Mouse (Mus musculus) forebrain, embryonic 16.5 days (tissue): ENCODE measurements at regions not wholly inside any gene's neighbourhood (a gene's known extent, or its start where the extent isn't known, plus 50 kb on each side); places are given as distances from the start of the nearest gene placed in this dataset.
A peak's percentile ranks its signal among the peaks of the same experiment; 100 is the strongest.

ENCODE experiments used
- ATAC-seq: fragments of 200-750 bp; cut with Nextera tagmentation; 2 replicates; pipeline ENCODE4 v1.8.0; 2017; ENCODE audit warnings: mild to moderate bottlenecking, moderate library complexity
- H3K27ac ChIP-seq: fragments of 300-500 bp; sonication (generic); 2 replicates; pipeline ENCODE4 v1.5.1; 2014; ENCODE audit warnings: low read length, control low read depth
- H3K27me3 ChIP-seq: fragments of 300-500 bp; sonication (generic); replicated peaks from 2 replicates; pipeline ENCODE4 v1.6.1; 2014; ENCODE audit warnings: low read length; ENCODE audit not compliant: control insufficient read depth, insufficient read depth
- H3K36me3 ChIP-seq: fragments of 300-500 bp; sonication (generic); 2 replicates; pipeline ENCODE4 v1.6.1; 2014; ENCODE audit not compliant: control insufficient read depth, insufficient read depth
- H3K4me1 ChIP-seq: fragments of 300-500 bp; sonication (generic); replicated peaks from 2 replicates; pipeline ENCODE4 v1.6.1; 2014; ENCODE audit warnings: low read length; ENCODE audit not compliant: control insufficient read depth, insufficient read depth
- H3K4me2 ChIP-seq: fragments of 300-500 bp; sonication (generic); 2 replicates; pipeline ENCODE4 v1.6.1; 2014; ENCODE audit warnings: mild to moderate bottlenecking, low read length, control low read depth
- H3K4me3 ChIP-seq: fragments of 300-500 bp; sonication (generic); replicated peaks from 2 replicates; pipeline ENCODE4 v1.5.1; 2014; ENCODE audit warnings: mild to moderate bottlenecking, low read length, control low read depth
- H3K9ac ChIP-seq: fragments of 300-500 bp; sonication (generic); replicated peaks from 2 replicates; pipeline ENCODE4 v1.6.1; 2014; ENCODE audit warnings: low read depth, low read length, control low read depth
- H3K9me3 ChIP-seq: fragments of 300-500 bp; sonication (generic); 2 replicates; pipeline ENCODE4 v1.6.1; 2016; ENCODE audit warnings: low read length; ENCODE audit not compliant: control insufficient read depth
- WGBS: fragments of 180-500 bp; shearing (Covaris S2); extraction: QIAGEN DNeasy Blood & Tissue Kit; methylation state at CpG from one replicate; pipeline ENCODE4 v1.1.7; 2014; 5-methylcytosine and 5-hydroxymethylcytosine counted together

DNA sequence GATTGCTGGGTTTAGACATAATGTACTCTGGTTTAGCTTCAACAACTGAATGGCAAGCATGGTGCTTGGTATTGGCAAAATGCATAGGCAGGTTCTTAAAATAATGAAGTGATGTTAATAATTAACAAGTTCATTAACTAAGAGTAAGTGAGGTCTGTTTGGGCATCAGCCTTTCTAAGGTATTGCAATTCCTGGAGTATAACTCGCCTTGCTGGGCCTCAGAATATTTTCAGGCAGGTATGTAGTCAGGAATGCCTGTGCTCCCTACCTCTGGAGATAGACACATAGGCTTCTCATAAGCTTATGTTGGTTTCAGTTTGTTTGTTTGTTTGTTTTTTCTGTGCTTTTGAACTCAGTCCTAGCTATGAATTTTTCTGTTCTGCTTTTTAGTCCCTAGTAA is 731.0 kb upstream of the A1bg start:
- Histone ChIP-seq H3K27ac (no peak overlapping the region), H3K4me3 (no peak overlapping the region), H3K9me3 (no peaks in the 10 kb centered on the region), H3K4me2 (no peak overlapping the region), H3K4me1 (no peaks in the 10 kb centered on the region), H3K9ac (no peak overlapping the region), H3K36me3 (no peaks in the 10 kb centered on the region), H3K27me3 (no peaks in the 10 kb centered on the region)
- WGBS = 81% methylated on average over 1 of the region's 1 CpGs
- no peak for ATAC-seq

DNA sequence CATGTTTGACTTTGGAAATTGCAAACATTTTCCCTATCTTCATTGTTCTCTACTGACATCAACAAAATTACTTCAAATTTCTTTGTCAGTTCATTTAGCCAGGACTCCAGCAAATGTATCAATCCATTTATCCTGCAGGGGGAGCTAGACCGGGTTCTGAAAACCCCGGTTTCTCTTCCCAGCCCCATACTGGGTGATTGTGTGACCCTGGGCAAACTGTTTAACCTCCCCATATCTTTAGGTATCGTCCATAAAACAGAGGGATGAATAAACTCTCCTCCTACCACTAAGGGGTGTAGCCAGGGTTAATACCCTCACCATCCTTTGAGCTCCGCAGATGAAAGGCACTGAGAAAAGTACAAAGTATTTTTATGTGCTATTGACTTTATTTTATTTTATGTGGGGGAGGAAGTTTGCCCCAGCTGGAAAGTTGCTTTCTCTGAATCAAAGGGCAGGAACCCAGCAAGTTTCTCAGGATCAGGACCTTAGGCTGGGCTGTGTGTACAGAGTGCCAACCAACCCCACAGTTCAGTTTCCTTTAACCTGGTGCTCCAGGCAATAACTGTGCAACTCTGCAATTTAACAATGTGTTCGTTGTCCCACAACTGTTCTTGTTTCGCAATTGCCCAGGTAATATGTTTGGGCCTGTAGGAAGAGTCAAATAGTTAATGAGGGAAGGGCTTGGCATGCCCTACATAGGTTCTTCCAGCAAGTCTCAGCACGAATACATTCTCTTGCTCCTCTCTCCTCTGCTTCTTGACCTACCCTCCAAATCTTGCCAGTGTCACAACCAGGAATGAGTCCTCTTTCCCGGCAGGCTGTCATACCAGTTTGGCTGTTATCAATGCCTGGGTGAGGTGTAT is 696.1 kb upstream of the A1bg start:
- 73% methylated on average over 8 of the region's 8 CpGs for WGBS
- ATAC-seq = no peak
- H3K4me3 ChIP-seq = no peak overlapping the region
- no peaks in the 10 kb centered on the region for H3K9me3 ChIP-seq
- H3K4me2 ChIP-seq = no peak overlapping the region
- H3K27me3 ChIP-seq = no peaks in the 10 kb centered on the region
- no peaks in the 10 kb centered on the region for H3K36me3 ChIP-seq
- no peak overlapping the region for H3K9ac ChIP-seq
- no peak overlapping the region for H3K27ac ChIP-seq
- no peaks in the 10 kb centered on the region for H3K4me1 ChIP-seq

DNA sequence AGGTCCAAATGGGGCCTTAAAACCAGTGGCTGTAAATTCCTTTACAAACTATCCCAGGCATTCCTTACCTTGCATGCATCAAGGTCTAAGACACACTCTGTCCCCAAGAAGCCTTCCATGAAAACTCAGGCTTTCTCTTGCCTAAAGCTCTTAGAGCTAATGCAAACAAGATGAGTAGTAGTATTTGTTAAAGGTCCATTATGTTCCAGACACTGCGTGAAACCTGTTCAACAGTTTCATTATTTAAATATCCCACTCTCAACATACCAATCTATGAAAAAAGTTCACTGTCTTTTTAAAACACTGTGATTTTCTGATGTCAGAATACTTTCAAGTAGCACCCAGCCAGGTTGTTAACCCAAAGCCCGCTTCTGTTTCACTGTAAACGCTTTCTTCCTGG is 687.9 kb upstream of the A1bg start:
- Histone ChIP-seq H3K4me3 (no peak overlapping the region), H3K9me3 (no peaks in the 10 kb centered on the region), H3K27ac (no peak overlapping the region), H3K9ac (no peak overlapping the region), H3K4me1 (no peaks in the 10 kb centered on the region), H3K27me3 (no peaks in the 10 kb centered on the region), H3K4me2 (no peak overlapping the region), H3K36me3 (no peaks in the 10 kb centered on the region)
- no peak for ATAC-seq
- 82% methylated on average over 3 of the region's 3 CpGs for WGBS

DNA sequence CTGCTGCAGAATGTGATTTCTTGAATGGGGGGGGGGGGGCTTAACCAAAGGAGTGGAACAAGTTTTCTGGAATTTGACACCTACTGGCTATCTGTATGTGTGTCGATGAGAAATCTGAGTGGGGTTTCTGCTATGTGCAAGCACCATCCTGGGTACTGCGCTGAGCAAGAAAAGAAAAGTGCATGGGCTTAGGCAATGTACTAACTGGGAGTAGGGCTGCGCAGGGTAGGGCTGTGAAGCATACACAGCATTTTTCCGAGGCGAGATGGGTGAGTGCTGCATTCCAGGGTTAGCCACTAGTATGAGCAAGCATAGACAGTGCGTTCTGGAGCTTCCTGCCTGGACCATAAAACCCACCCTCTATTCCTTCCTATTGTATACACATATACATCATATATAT is 686.8 kb upstream of the A1bg start:
- H3K27me3 ChIP-seq = no peaks in the 10 kb centered on the region

DNA sequence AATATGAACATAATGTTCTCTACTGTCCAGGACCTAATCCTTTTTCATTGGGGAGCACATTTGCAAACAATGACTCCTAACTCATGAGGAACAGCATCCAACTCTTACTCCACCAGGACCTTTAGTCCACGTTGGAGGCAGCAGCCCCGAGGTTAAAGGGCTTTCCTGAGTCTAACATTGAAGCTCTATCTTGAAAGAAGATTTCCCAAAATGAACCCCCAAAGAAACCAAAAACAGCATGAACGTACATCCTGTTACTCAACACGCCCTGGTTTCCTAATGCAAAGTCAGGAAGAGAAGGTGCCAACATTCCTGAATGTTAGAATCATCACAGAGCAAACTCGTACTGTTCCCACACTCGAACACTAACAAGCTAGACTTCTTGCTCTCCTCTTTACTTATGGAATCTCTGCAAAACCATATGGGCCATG is 685.5 kb upstream of the A1bg start:
- Histone ChIP-seq H3K36me3 (no peaks in the 10 kb centered on the region), H3K9me3 (no peaks in the 10 kb centered on the region), H3K4me1 (no peaks in the 10 kb centered on the region), H3K9ac (no peak overlapping the region), H3K27me3 (no peaks in the 10 kb centered on the region), H3K27ac (no peak overlapping the region), H3K4me2 (no peak overlapping the region), H3K4me3 (no peak overlapping the region)
- WGBS = 82% methylated on average over 6 of the region's 6 CpGs
- no peak for ATAC-seq

More for the DNA sequence above, 686.8 kb upstream of the A1bg start:
- no peak overlapping the region for H3K4me2 ChIP-seq
- H3K36me3 ChIP-seq = no peaks in the 10 kb centered on the region
- WGBS = 92% methylated on average over 6 of the region's 6 CpGs
- H3K9me3 ChIP-seq = no peaks in the 10 kb centered on the region
- no peak overlapping the region for H3K27ac ChIP-seq
- no peak overlapping the region for H3K4me3 ChIP-seq
- ATAC-seq = no peak
- no peaks in the 10 kb centered on the region for H3K4me1 ChIP-seq
- no peak overlapping the region for H3K9ac ChIP-seq

DNA sequence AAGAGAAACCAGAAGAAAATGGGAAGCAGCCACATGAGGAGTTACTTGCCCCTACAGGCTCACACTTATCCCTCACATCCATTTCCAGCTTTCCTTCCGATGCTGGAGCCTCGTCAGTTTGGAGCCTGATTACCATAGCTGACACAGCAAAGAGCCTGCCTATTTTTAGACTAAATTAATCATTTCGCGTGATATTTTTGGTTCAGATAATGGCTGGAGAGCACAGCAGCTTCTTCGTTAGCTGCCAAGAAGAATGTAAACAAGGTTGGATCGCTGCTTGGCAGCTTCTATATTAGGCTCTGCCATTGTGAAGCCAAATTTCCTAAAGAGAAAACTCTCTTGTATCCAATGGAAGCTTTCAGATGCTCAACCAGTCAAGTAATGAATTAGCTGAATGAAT is 676.9 kb upstream of the A1bg start:
- Histone ChIP-seq H3K27ac (no peak overlapping the region), H3K36me3 (no peaks in the 10 kb centered on the region), H3K9ac (no peak overlapping the region), H3K4me3 (no peak overlapping the region), H3K9me3 (no peaks in the 10 kb centered on the region), H3K4me1 (peaks cover 5% of the 10 kb centered on the region; the same call in 1 of the 2 replicates), H3K27me3 (no peaks in the 10 kb centered on the region), H3K4me2 (0 out of 2 replicates have a peak overlapping the region, but pooled peaks have one; percentile 1)
- WGBS = 17% methylated on average over 6 of the region's 6 CpGs
- peak; percentile 73 for ATAC-seq

DNA sequence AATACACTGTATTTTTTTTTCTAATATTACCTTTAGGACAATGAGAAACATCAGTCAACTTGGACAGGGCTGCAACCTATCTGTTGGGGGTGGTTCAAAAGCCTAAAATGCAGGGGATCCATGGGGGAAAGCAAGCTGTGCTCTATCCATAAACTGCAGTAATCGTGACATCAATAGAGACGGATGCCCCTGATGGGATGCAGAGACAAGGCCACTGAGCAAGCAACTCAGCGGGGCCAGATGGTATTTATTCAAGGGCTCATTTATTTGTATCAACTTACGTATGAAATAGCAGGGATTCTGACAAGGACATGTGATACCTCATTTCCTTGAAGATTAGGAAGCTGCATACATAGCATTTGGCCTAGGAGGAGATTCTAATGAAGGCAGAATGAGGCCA is 673.5 kb upstream of the A1bg start:
- H3K4me2 ChIP-seq = no peak overlapping the region
- H3K27ac ChIP-seq = no peak overlapping the region
- H3K4me3 ChIP-seq = no peak overlapping the region
- H3K9me3 ChIP-seq = no peaks in the 10 kb centered on the region
- no peaks in the 10 kb centered on the region for H3K27me3 ChIP-seq
- H3K4me1 ChIP-seq = peaks cover 5% of the 10 kb centered on the region; the same call in 1 of the 2 replicates
- ATAC-seq = no peak
- 74% methylated on average over 4 of the region's 4 CpGs for whole genome bisulfite sequencing
- H3K36me3 ChIP-seq = no peaks in the 10 kb centered on the region
- no peak overlapping the region for H3K9ac ChIP-seq

DNA sequence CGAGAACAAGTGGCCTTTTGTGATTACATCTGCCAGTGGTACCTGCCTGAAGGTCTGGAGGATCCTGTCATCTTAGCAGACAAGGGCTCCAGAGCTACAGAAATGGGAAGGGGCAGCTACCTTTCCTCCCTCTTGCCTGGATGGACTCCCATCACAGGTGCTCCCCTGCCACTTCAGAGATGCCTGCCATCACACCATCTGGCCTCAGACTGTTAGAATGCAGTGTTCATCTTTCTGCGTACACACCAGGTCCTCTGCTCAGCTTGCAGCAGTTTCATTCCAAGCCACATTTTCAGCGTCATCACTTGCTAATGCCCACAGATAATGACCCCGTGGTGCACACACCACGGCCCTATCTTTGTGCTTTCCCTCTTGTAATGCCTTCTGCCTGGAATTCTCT is 666.1 kb upstream of the A1bg start:
- Histone ChIP-seq H3K4me2 (no peak overlapping the region), H3K27me3 (no peaks in the 10 kb centered on the region), H3K27ac (no peak overlapping the region), H3K4me3 (no peak overlapping the region), H3K9me3 (no peaks in the 10 kb centered on the region), H3K4me1 (no peaks in the 10 kb centered on the region), H3K9ac (no peak overlapping the region), H3K36me3 (no peaks in the 10 kb centered on the region)
- WGBS = 84% methylated on average over 5 of the region's 5 CpGs
- ATAC-seq = no peak

DNA sequence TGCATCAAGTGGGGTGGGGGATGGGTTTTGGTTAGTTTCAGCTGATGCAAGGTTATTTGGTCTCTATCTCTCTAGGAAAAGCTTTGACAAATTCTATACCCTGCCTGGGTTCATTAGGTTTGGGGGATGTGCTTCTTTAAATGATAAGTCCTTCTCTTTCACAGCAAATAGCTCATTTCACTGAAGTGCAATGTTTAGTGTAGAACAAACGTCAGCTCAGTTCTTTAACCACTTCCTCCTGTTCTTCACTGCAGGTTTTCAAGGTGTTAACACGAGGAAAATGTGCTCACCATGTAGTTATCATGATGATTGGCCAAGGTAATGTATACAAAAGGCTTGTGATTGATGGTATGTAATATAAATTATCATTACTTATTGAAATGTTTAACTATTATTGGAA is 659.5 kb upstream of the A1bg start:
- H3K4me2 ChIP-seq = no peak overlapping the region
- no peaks in the 10 kb centered on the region for H3K9me3 ChIP-seq
- no peaks in the 10 kb centered on the region for H3K4me1 ChIP-seq
- no peak overlapping the region for H3K4me3 ChIP-seq
- WGBS = 67% methylated on average over 2 of the region's 2 CpGs
- H3K27ac ChIP-seq = no peak overlapping the region
- H3K36me3 ChIP-seq = no peaks in the 10 kb centered on the region
- no peak overlapping the region for H3K9ac ChIP-seq
- no peak for ATAC-seq
- H3K27me3 ChIP-seq = no peaks in the 10 kb centered on the region

DNA sequence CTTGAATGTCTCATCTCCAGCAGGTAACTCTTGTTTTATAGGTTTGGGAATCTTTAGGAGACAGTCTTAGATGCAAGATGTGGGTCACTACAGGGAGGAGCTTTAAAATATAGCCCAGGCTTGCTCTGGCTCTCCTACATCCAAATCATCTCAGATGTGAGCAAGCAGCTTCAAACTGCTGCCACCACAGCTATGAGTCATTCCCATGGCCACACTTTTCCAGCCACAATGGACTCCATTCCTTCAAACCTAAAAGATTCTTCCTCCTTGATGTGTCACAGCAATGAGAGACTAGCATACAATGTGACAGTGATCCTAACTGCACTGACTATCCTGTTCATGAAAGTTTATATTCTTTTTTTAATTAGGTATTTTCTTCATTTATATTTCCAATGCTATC is 640.5 kb upstream of the A1bg start:
- Histone ChIP-seq H3K4me2 (no peak overlapping the region), H3K9ac (no peak overlapping the region), H3K9me3 (no peaks in the 10 kb centered on the region), H3K4me1 (no peaks in the 10 kb centered on the region), H3K27me3 (no peaks in the 10 kb centered on the region), H3K27ac (no peak overlapping the region), H3K4me3 (no peak overlapping the region), H3K36me3 (no peaks in the 10 kb centered on the region)
- ATAC-seq = no peak
